Mouse (Mus musculus): Measurements from ENCODE around the gene Gm8909.

GRCm38 (mm10) chr17:36201851-36202250, 33.5 kb upstream of the Gm8909 start:
- TF ChIP-seq CTCF (IDR thresholded peaks at IDR 0.05; ENCODE audit: low read depth, low read length): no peak
- no peak for TF ChIP-seq POLR2A (IDR thresholded peaks at IDR 0.05; ENCODE audit: extremely low read depth, insufficient read depth, low read length)

Data from liver, adult 2 months (tissue).